Mouse (Mus musculus): ENCODE measurements around the gene Naaladl1. TPM values are rescaled to one million over a fixed set of nuclear protein-coding genes. Genes with fewer than 3 reads are reported as not detected.

The Naaladl1 gene
- polyA plus RNA-seq, 1 experiment from 2014 or later = 2.5 TPM

GRCm38 (mm10) chr19:6063081-6063480, 42.5 kb upstream of the Naaladl1 start:
- H3K4me1 ChIP-seq (ENCODE audit: control insufficient read depth, low read depth, low read length) = peaks cover 43% of the 10 kb centered on the region
- no peaks in the 10 kb centered on the region for H3K27me3 ChIP-seq (ENCODE audit: control insufficient read depth, insufficient read depth, low read depth, low read length)
- H3K27ac ChIP-seq (ENCODE audit: low read length) = peak overlapping the region; percentile 97; the same call in 1 of the 2 replicates
- no peaks in the 10 kb centered on the region for H3K9me3 ChIP-seq (replicated peaks; ENCODE audit: control insufficient read depth, low read length)
- peaks cover 11% of the 10 kb centered on the region for H3K36me3 ChIP-seq (ENCODE audit: control insufficient read depth, insufficient read depth)
- 0 out of 2 replicates have a peak overlapping the region, but pooled peaks have one; percentile 99 for H3K4me2 ChIP-seq (ENCODE audit: low read depth, low read length)
- WGBS (ENCODE audit: insufficient replicate concordance) = 84% methylated on average over 6 of the region's 6 CpGs
- no peak overlapping the region for H3K9ac ChIP-seq (ENCODE audit: low read depth, low read length)
- no peak for ATAC-seq (ENCODE audit: low read depth)
- no peak overlapping the region for H3K4me3 ChIP-seq (ENCODE audit: low read depth, low read length)

GRCm38 (mm10) chr19:6066571-6066970, 39.0 kb upstream of the Naaladl1 start:
- peak overlapping the region; percentile 75 for H3K9ac ChIP-seq (ENCODE audit: low read depth, low read length)
- ATAC-seq (ENCODE audit: low read depth) = no peak
- no peaks in the 10 kb centered on the region for H3K27me3 ChIP-seq (ENCODE audit: control insufficient read depth, insufficient read depth, low read depth, low read length)
- H3K9me3 ChIP-seq (replicated peaks; ENCODE audit: control insufficient read depth, low read length) = no peaks in the 10 kb centered on the region
- H3K27ac ChIP-seq (ENCODE audit: low read length) = no peak overlapping the region; the same call in 1 of the 2 replicates
- no peaks in the 10 kb centered on the region; the same call in 1 of the 2 replicates for H3K36me3 ChIP-seq (ENCODE audit: control insufficient read depth, insufficient read depth)
- peaks cover 35% of the 10 kb centered on the region for H3K4me1 ChIP-seq (ENCODE audit: control insufficient read depth, low read depth, low read length)
- H3K4me2 ChIP-seq (ENCODE audit: low read depth, low read length) = peak overlapping the region; percentile 94
- H3K4me3 ChIP-seq (ENCODE audit: low read depth, low read length) = peak overlapping the region; percentile 66
- WGBS (ENCODE audit: insufficient replicate concordance) = 43% methylated on average over 5 of the region's 5 CpGs

- Histone ChIP-seq H3K4me2 (ENCODE audit: low read depth, low read length) (peak overlapping the region; percentile 94), H3K4me1 (ENCODE audit: control insufficient read depth, low read depth, low read length) (peaks cover 30% of the 10 kb centered on the region), H3K9ac (ENCODE audit: low read depth, low read length) (peak overlapping the region; percentile 75), H3K27ac (ENCODE audit: low read length) (peak overlapping the region; percentile 70), H3K9me3 (replicated peaks; ENCODE audit: control insufficient read depth, low read length) (no peaks in the 10 kb centered on the region), H3K4me3 (ENCODE audit: low read depth, low read length) (peak overlapping the region; percentile 66), H3K36me3 (ENCODE audit: control insufficient read depth, insufficient read depth) (no peaks in the 10 kb centered on the region; the same call in 1 of the 2 replicates), H3K27me3 (ENCODE audit: control insufficient read depth, insufficient read depth, low read depth, low read length) (no peaks in the 10 kb centered on the region)
- WGBS (ENCODE audit: insufficient replicate concordance) = under 1% methylated on average over 30 of the region's 30 CpGs
- ATAC-seq (ENCODE audit: low read depth) = peak; percentile 64
Observed at GRCm38 (mm10) chr19:6067011-6067723, 38.4 kb upstream of the Naaladl1 start.

- Histone ChIP-seq H3K9ac (ENCODE audit: low read depth, low read length) (peak within 1 kb of the TSS; percentile 75), H3K4me2 (ENCODE audit: low read depth, low read length) (peak within 1 kb of the TSS; percentile 94), H3K4me1 (ENCODE audit: control insufficient read depth, low read depth, low read length) (peaks cover 23% of the 10 kb centered on the region), H3K9me3 (replicated peaks; ENCODE audit: control insufficient read depth, low read length) (no peaks in the 10 kb centered on the region), H3K27me3 (ENCODE audit: control insufficient read depth, insufficient read depth, low read depth, low read length) (no peaks in the 10 kb centered on the region), H3K36me3 (ENCODE audit: control insufficient read depth, insufficient read depth) (no peaks in the 10 kb centered on the region; the same call in 1 of the 2 replicates), H3K4me3 (ENCODE audit: low read depth, low read length) (peak within 1 kb of the TSS; percentile 66), H3K27ac (ENCODE audit: low read length) (peak within 1 kb of the TSS; percentile 70)
- 14% methylated on average over 33 of the region's 33 CpGs for WGBS (ENCODE audit: insufficient replicate concordance)
- peak; percentile 94 for ATAC-seq (ENCODE audit: low read depth)
Observed at GRCm38 (mm10) chr19:6067724-6068415, 37.7 kb upstream of the Naaladl1 start, which contains the start of gene Tm7sf2. Tm7sf2 (minus strand) TSS chr19:6068373.

- Histone ChIP-seq H3K27ac (ENCODE audit: low read length) (no peak overlapping the region), H3K36me3 (ENCODE audit: control insufficient read depth, insufficient read depth) (peaks cover 3% of the 10 kb centered on the region), H3K27me3 (ENCODE audit: control insufficient read depth, insufficient read depth, low read depth, low read length) (no peaks in the 10 kb centered on the region), H3K9me3 (replicated peaks; ENCODE audit: control insufficient read depth, low read length) (no peaks in the 10 kb centered on the region), H3K4me3 (ENCODE audit: low read depth, low read length) (no peak overlapping the region), H3K4me1 (ENCODE audit: control insufficient read depth, low read depth, low read length) (peaks cover 22% of the 10 kb centered on the region), H3K4me2 (ENCODE audit: low read depth, low read length) (no peak overlapping the region), H3K9ac (ENCODE audit: low read depth, low read length) (no peak overlapping the region)
- ATAC-seq (ENCODE audit: low read depth) = no peak
- 76% methylated on average over 4 of the region's 4 CpGs for WGBS (ENCODE audit: insufficient replicate concordance)
Observed at GRCm38 (mm10) chr19:6068951-6069350, 36.6 kb upstream of the Naaladl1 start.

- ATAC-seq (ENCODE audit: low read depth) = no peak
- Histone ChIP-seq H3K27ac (ENCODE audit: low read length) (no peak overlapping the region), H3K4me3 (ENCODE audit: low read depth, low read length) (no peak overlapping the region), H3K36me3 (ENCODE audit: control insufficient read depth, insufficient read depth) (peaks cover 3% of the 10 kb centered on the region), H3K4me2 (ENCODE audit: low read depth, low read length) (no peak overlapping the region), H3K9me3 (replicated peaks; ENCODE audit: control insufficient read depth, low read length) (no peaks in the 10 kb centered on the region), H3K4me1 (ENCODE audit: control insufficient read depth, low read depth, low read length) (peaks cover 22% of the 10 kb centered on the region), H3K9ac (ENCODE audit: low read depth, low read length) (no peak overlapping the region), H3K27me3 (ENCODE audit: control insufficient read depth, insufficient read depth, low read depth, low read length) (no peaks in the 10 kb centered on the region)
- 66% methylated on average over 10 of the region's 10 CpGs for WGBS (ENCODE audit: insufficient replicate concordance)
Observed at GRCm38 (mm10) chr19:6069851-6070250, 35.7 kb upstream of the Naaladl1 start.

GRCm38 (mm10) chr19:6070571-6071250, 34.9 kb upstream of the Naaladl1 start:
- H3K36me3 ChIP-seq (ENCODE audit: control insufficient read depth, insufficient read depth) = peaks cover 3% of the 10 kb centered on the region
- H3K4me1 ChIP-seq (ENCODE audit: control insufficient read depth, low read depth, low read length) = peaks cover 25% of the 10 kb centered on the region

GRCm38 (mm10) chr19:6071261-6071660, 34.3 kb upstream of the Naaladl1 start:
- H3K4me3 ChIP-seq (ENCODE audit: low read depth, low read length) = no peak overlapping the region
- no peak for ATAC-seq (ENCODE audit: low read depth)
- peaks cover 3% of the 10 kb centered on the region for H3K36me3 ChIP-seq (ENCODE audit: control insufficient read depth, insufficient read depth)
- H3K27ac ChIP-seq (ENCODE audit: low read length) = no peak overlapping the region
- WGBS (ENCODE audit: insufficient replicate concordance) = 86% methylated on average over 19 of the region's 19 CpGs
- H3K4me2 ChIP-seq (ENCODE audit: low read depth, low read length) = no peak overlapping the region
- peaks cover 28% of the 10 kb centered on the region for H3K4me1 ChIP-seq (ENCODE audit: control insufficient read depth, low read depth, low read length)
- H3K9me3 ChIP-seq (replicated peaks; ENCODE audit: control insufficient read depth, low read length) = no peaks in the 10 kb centered on the region
- H3K9ac ChIP-seq (ENCODE audit: low read depth, low read length) = no peak overlapping the region
- H3K27me3 ChIP-seq (ENCODE audit: control insufficient read depth, insufficient read depth, low read depth, low read length) = no peaks in the 10 kb centered on the region

More at GRCm38 (mm10) chr19:6070571-6071250, 34.9 kb upstream of the Naaladl1 start:
- ATAC-seq (ENCODE audit: low read depth) = no peak
- Histone ChIP-seq H3K4me2 (ENCODE audit: low read depth, low read length) (no peak overlapping the region), H3K9ac (ENCODE audit: low read depth, low read length) (no peak overlapping the region), H3K27ac (ENCODE audit: low read length) (no peak overlapping the region), H3K27me3 (ENCODE audit: control insufficient read depth, insufficient read depth, low read depth, low read length) (no peaks in the 10 kb centered on the region), H3K4me3 (ENCODE audit: low read depth, low read length) (no peak overlapping the region), H3K9me3 (replicated peaks; ENCODE audit: control insufficient read depth, low read length) (no peaks in the 10 kb centered on the region)
- WGBS (ENCODE audit: insufficient replicate concordance) = 83% methylated on average over 31 of the region's 31 CpGs
